Mouse (Mus musculus) cortical plate, adult 2 months (tissue): Measurements from ENCODE around the gene Pla2g15.

Experiments
- CTCF ChIP-seq: fragments of 200-500 bp; IDR thresholded peaks from 2 replicates; pipeline ENCODE4 v1.5.1; 2011; ENCODE audit warnings: mild to moderate bottlenecking, control low read depth, low read length; ENCODE audit not compliant: insufficient read depth; ENCODE audit errors: extremely low read depth
- POLR2A ChIP-seq: fragments of 200-500 bp; IDR thresholded peaks from 2 replicates; pipeline ENCODE4 v1.6.1; 2011; ENCODE audit warnings: mild to moderate bottlenecking, low read length, control low read depth; ENCODE audit not compliant: insufficient read depth; ENCODE audit errors: extremely low read depth

DNA sequence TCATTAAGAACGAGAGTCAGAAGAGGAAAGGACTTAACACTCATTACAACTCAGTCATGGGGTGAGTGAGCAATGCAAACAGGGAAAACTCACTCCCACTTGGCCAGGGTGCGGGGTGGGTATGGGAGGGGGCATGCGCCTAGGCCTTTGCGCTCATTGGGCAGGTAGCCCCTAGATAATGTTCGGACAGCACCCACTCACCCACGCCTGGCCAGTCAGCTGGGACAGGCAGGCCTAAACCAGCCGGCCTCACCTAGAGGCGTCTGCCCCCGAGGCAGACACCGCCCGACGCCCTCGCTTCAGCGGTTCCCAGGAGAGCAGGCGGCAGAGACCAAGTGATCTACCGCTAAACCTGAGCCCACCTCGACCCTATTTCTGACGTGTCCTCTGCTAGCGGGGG lies 14.5 kb upstream of the Pla2g15 start:
- TF ChIP-seq POLR2A, result no peak
- no peak for TF ChIP-seq CTCF
